Mouse (Mus musculus): ENCODE data around the gene Tsfm. TPM values are rescaled to one million over a fixed set of nuclear protein-coding genes. Genes with fewer than 3 reads are reported as not detected.

Tsfm gene
- total RNA-seq, 4 experiments from 2014 or later, result 19.5 to 24.0 (median 21.7) TPM

GRCm38 (mm10) chr10:126962271-126962965 lies 68.2 kb downstream of the Tsfm start:
- peak in 1 of 2 experiments; percentile 69 for DNase-seq (ENCODE audit: low spot score in 2 of 2)

GRCm38 (mm10) chr10:126961757-126962156 lies 68.9 kb downstream of the Tsfm start:
- DNase-seq (ENCODE audit: low spot score in 2 of 2), result peak; percentile 60 to 73

Small RNA genes within 50 kb of the gene (microRNA-seq; reads per million reads assigned to microRNA genes)
- 60.7 reads per million, percentile 43 among the genes with 10 or more reads in this experiment for gene Mir26a-2
- gene Mir546, result not detected

Other genes with a start within 250 kb of the Tsfm start
- 1 to 10 TPM; 1.4 to 2.5 (median 1.4) TPM for gene Atp23, start 129.5 kb downstream of the Tsfm start, total RNA-seq (2022)
- 100 to 1,000 TPM; 103 to 118 (median 106) TPM for gene Ctdsp2, start 52.1 kb downstream of the Tsfm start, total RNA-seq (2022)
- gene Avil, start 30.1 kb downstream of the Tsfm start, total RNA-seq (2022), result 1 to 10 TPM; 2.3 to 5.7 (median 3.6) TPM
- 10 to 100 TPM in 1 of 4 experiments, 1 to 10 TPM in 3; 8.6 to 12.4 (median 9.6) TPM for gene Mettl1, start 10.6 kb upstream of the Tsfm start, total RNA-seq (2022)
- not detected for gene Eef1akmt3, start 10.7 kb upstream of the Tsfm start, total RNA-seq (2022)
- not detected for gene Cyp27b1, start 17.4 kb upstream of the Tsfm start, total RNA-seq (2022)
- gene March9, start 29.3 kb upstream of the Tsfm start, total RNA-seq (2022), result 1 to 10 TPM in 1 of 4 experiments, under 1 TPM in 3; 0.17 to 1.3 (median 0.76) TPM
- gene Cdk4, start 32.7 kb upstream of the Tsfm start, total RNA-seq (2022), result 10 to 100 TPM; 41.3 to 46.4 (median 43.8) TPM
- 10 to 100 TPM; 21.0 to 24.9 (median 21.5) TPM for gene Tspan31, start 39.4 kb upstream of the Tsfm start, total RNA-seq (2022)
- gene Agap2, start 44.4 kb upstream of the Tsfm start, total RNA-seq (2022), result 1 to 10 TPM in 2 of 4 experiments, under 1 TPM in 2; 0.60 to 1.7 (median 1.0) TPM
- gene Os9, start 90.3 kb upstream of the Tsfm start, total RNA-seq (2022), result 10 to 100 TPM in 2 of 4 experiments, 1 to 10 TPM in 2; 7.4 to 13.9 (median 10.8) TPM
- under 1 TPM; 0.29 to 0.70 (median 0.38) TPM for gene B4galnt1, start 134.4 kb upstream of the Tsfm start, total RNA-seq (2022)
- 1 to 10 TPM; 1.8 to 4.1 (median 2.7) TPM for gene Slc26a10, start 149.8 kb upstream of the Tsfm start, total RNA-seq (2022)
- 10 to 100 TPM in 1 of 4 experiments, 1 to 10 TPM in 3; 7.1 to 12.1 (median 9.0) TPM for gene Arhgef25, start 159.2 kb upstream of the Tsfm start, total RNA-seq (2022)
- 10 to 100 TPM; 22.1 to 27.1 (median 23.2) TPM for gene Dtx3, start 164.9 kb upstream of the Tsfm start, total RNA-seq (2022)
- 1 to 10 TPM; 7.6 to 8.8 (median 8.4) TPM for gene Pip4k2c, start 180.7 kb upstream of the Tsfm start, total RNA-seq (2022)
- gene Kif5a, start 232.5 kb upstream of the Tsfm start, total RNA-seq (2022), result under 1 TPM; 0.22 to 0.36 (median 0.29) TPM
- 100 to 1,000 TPM in 2 of 4 experiments, 10 to 100 TPM in 2; 89.1 to 101 (median 99.3) TPM for gene Dctn2, start 235.5 kb upstream of the Tsfm start, total RNA-seq (2022)